Mouse (Mus musculus) MEL (cell line): ENCODE data around the gene Chpf. TPM values are rescaled to one million over a fixed set of nuclear protein-coding genes. Genes with fewer than 3 reads are reported as not detected.

Source experiments
- DNase-seq: peaks from one replicate; pipeline ENCODE4 v3.0.0; 2011; ENCODE audit warnings: low read depth, low spot score
- H3K27ac ChIP-seq: 2 replicates; pipeline ENCODE4 v1.5.1; 2012; ENCODE audit warnings: low read depth, mild to moderate bottlenecking, control low read depth, low read length, moderate library complexity; ENCODE audit not compliant: control insufficient read depth
- H3K27me3 ChIP-seq, 2 experiments: fragments of 150-350 bp in 1 of 2; sonication (generic) in 1 of 2; 2 replicates each; pipeline ENCODE4 v1.6.1; 2012; ENCODE audit warnings: low read length in 2 of 2, mild to moderate bottlenecking in 2 of 2, improper control_type of control experiment in 1 of 2, moderate library complexity in 1 of 2; ENCODE audit not compliant: insufficient read depth in 2 of 2, control insufficient read depth in 1 of 2
- H3K36me3 ChIP-seq, 2 experiments: 2 replicates each; pipeline ENCODE4 v1.6.1; 2012 to 2014; ENCODE audit warnings: low read length in 2 of 2, improper control_type of control experiment in 1 of 2, inconsistent platforms in 1 of 2, mild to moderate bottlenecking in 1 of 2; ENCODE audit not compliant: insufficient read depth in 2 of 2, control insufficient read depth in 1 of 2
- H3K4me1 ChIP-seq, 2 experiments: fragments of 150-350 bp in 1 of 2; sonication (generic) in 1 of 2; 2 replicates each; pipeline ENCODE4 v1.6.1; 2012; ENCODE audit warnings: low read length in 2 of 2, improper control_type of control experiment in 1 of 2, mild to moderate bottlenecking in 1 of 2; ENCODE audit not compliant: insufficient read depth in 2 of 2, control insufficient read depth in 1 of 2
- H3K4me3 ChIP-seq, 2 experiments: fragments of 150-350 bp in 1 of 2; sonication (generic) in 1 of 2; 2 replicates each; pipeline ENCODE4 v1.5.1; 2012; ENCODE audit warnings: low read depth in 2 of 2, low read length in 2 of 2, mild to moderate bottlenecking in 2 of 2, moderate library complexity in 2 of 2, control low read depth in 1 of 2, improper control_type of control experiment in 1 of 2; ENCODE audit not compliant: control insufficient read depth in 1 of 2, insufficient read depth in 1 of 2
- H3K79me2 ChIP-seq: 2 replicates; pipeline ENCODE4 v1.6.1; 2012; ENCODE audit warnings: mild to moderate bottlenecking, low read length, moderate library complexity; ENCODE audit not compliant: control insufficient read depth, poor library complexity, insufficient read depth
- H3K9ac ChIP-seq: 2 replicates; pipeline ENCODE4 v1.6.1; 2012; ENCODE audit warnings: low read depth, mild to moderate bottlenecking, control low read depth, low read length, moderate library complexity; ENCODE audit not compliant: control insufficient read depth, poor library complexity, severe bottlenecking
- H3K9me3 ChIP-seq: fragments of 150-350 bp; sonication (generic); replicated peaks from 2 replicates; pipeline ENCODE4 v1.6.1; 2012; ENCODE audit warnings: mild to moderate bottlenecking, low read length, improper control_type of control experiment, moderate library complexity; ENCODE audit not compliant: insufficient read depth
- CHD1 ChIP-seq: IDR thresholded peaks from 2 replicates; pipeline ENCODE4 v1.6.1; 2012; ENCODE audit warnings: low read depth, mild to moderate bottlenecking, inconsistent platforms, low read length, improper control_type of control experiment
- CTCF ChIP-seq, 3 experiments: IDR thresholded peaks in 2 of 3; conservative IDR thresholded peaks in 1 of 3; 2 replicates each; pipeline ENCODE4 v1.5.1; 2011 to 2012; ENCODE audit warnings: low read length in 3 of 3, low read depth in 2 of 3, mild to moderate bottlenecking in 2 of 3, improper control_type of control experiment in 1 of 3, inconsistent platforms in 1 of 3, mixed read lengths in 1 of 3, moderate library complexity in 1 of 3; ENCODE audit not compliant: control insufficient read depth in 1 of 3, insufficient read depth in 1 of 3, poor library complexity in 1 of 3, severe bottlenecking in 1 of 3
- E2F4 ChIP-seq: IDR thresholded peaks from 2 replicates; pipeline ENCODE4 v1.6.1; 2011; ENCODE audit warnings: low read depth, low read length, improper control_type of control experiment, borderline replicate concordance
- GABPA ChIP-seq: IDR thresholded peaks from 2 replicates; pipeline ENCODE4 v1.6.1; 2012; ENCODE audit warnings: low read depth, mild to moderate bottlenecking, inconsistent platforms, low read length, improper control_type of control experiment, moderate library complexity
- JUND ChIP-seq: IDR thresholded peaks from 2 replicates; pipeline ENCODE4 v1.6.1; 2011; ENCODE audit warnings: low read depth, mild to moderate bottlenecking, improper control_type of control experiment, low read length
- MAFK ChIP-seq: IDR thresholded peaks from 2 replicates; pipeline ENCODE4 v1.6.1; 2011; ENCODE audit warnings: low read depth, mild to moderate bottlenecking, low read length, improper control_type of control experiment, borderline replicate concordance
- MAZ ChIP-seq: IDR thresholded peaks from 2 replicates; pipeline ENCODE4 v1.6.1; 2012; ENCODE audit warnings: low read depth, mild to moderate bottlenecking, inconsistent platforms, low read length, improper control_type of control experiment
- MYB ChIP-seq: IDR thresholded peaks from 2 replicates; pipeline ENCODE4 v1.6.1; 2011; ENCODE audit warnings: mild to moderate bottlenecking, low read depth, low read length, improper control_type of control experiment
- NELFE ChIP-seq: IDR thresholded peaks from 2 replicates; pipeline ENCODE4 v1.6.1; 2011; ENCODE audit warnings: low read depth, low read length, improper control_type of control experiment
- POLR2AphosphoS2 ChIP-seq: IDR thresholded peaks from 2 replicates; pipeline ENCODE4 v1.6.1; 2011; ENCODE audit warnings: low read length, improper control_type of control experiment
- RAD21 ChIP-seq: IDR thresholded peaks from 2 replicates; pipeline ENCODE4 v1.6.1; 2011; ENCODE audit warnings: mild to moderate bottlenecking, low read depth, low read length, improper control_type of control experiment
- SIN3A ChIP-seq: IDR thresholded peaks from 2 replicates; pipeline ENCODE4 v1.6.1; 2012; ENCODE audit warnings: low read length, improper control_type of control experiment, inconsistent platforms
- TAL1 ChIP-seq: IDR thresholded peaks from 2 replicates; pipeline ENCODE4 v1.6.1; 2012; ENCODE audit warnings: mild to moderate bottlenecking, inconsistent platforms, low read length, moderate library complexity, mixed read lengths
- UBTF ChIP-seq: IDR thresholded peaks from 2 replicates; pipeline ENCODE4 v1.6.1; 2012; ENCODE audit warnings: low read depth, mild to moderate bottlenecking, inconsistent platforms, low read length, improper control_type of control experiment, moderate library complexity, borderline replicate concordance; ENCODE audit not compliant: insufficient read depth
- USF1 ChIP-seq: IDR thresholded peaks from 2 replicates; pipeline ENCODE4 v1.6.1; 2014; ENCODE audit warnings: low read depth, mild to moderate bottlenecking, inconsistent platforms, low read length, improper control_type of control experiment, moderate library complexity
- ZKSCAN1 ChIP-seq: IDR thresholded peaks from 2 replicates; pipeline ENCODE4 v1.6.1; 2012; ENCODE audit warnings: low read depth, mild to moderate bottlenecking, inconsistent platforms, low read length, improper control_type of control experiment, moderate library complexity
- ZNF384 ChIP-seq: IDR thresholded peaks from 2 replicates; pipeline ENCODE4 v1.6.1; 2012; ENCODE audit warnings: low read depth, mild to moderate bottlenecking, inconsistent platforms, low read length, improper control_type of control experiment
- polyA plus RNA-seq, 2 experiments: library from polyadenylated mRNA; stranded (reverse) in 1 of 2; unstranded in 1 of 2; fragments of >175 nt in 1 of 2; fragments of >200 nt in 1 of 2; gene quantifications; 2 replicates each; pipeline versions ENCODE4 v1.2.1 to v1.2.4; 2012; ENCODE audit warnings: low replicate concordance in 2 of 2, low read depth in 1 of 2; ENCODE audit not compliant: insufficient read length in 2 of 2, insufficient read depth in 1 of 2, missing spikeins in 1 of 2
- total RNA-seq: library from RNA; depleted of rRNA; stranded (reverse); fragments of 300-350 nt; gene quantifications from 2 replicates; pipeline ENCODE4 v1.2.3, GENCODE M21; 2012

Chpf gene
- total and polyA plus RNA-seq, 3 experiments, result 32.3 to 49.0 TPM; not detected in 1

DNA sequence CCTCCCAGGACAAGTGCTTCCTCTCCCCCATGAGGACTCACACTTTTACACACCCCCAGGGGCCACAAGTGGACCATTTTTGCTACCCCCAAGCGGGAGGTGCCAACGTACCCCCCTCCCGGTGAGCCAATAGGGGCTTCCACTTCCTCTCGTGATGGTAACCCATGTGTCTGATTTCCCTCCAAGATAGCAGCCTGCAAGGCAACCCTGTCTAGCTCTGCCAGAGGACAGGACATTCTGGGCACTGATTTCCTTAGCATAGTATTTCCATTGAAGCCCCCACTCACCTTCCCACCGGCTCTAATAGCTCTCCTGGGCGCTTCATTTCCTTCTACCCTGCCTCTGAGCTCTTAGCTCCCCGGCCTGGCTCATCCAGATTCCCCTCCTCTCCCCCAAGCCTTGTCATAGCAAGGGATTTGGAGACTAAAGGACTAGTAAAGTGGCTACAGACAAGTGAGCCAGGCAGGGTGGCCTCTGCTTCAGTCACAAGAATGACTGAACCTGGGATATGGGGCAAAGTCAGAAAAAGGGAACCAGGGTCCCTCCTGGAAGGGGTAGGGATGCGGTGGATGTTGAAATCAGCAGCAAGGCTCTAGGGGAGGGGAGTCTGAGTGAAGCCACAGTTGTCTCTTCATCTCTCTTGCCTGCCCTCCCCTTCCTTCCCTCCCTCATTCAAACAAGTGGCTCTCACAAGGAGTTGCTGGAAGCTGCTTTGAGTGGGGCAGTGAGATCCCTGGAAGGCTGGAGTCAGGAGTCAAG lies 29.6 kb downstream of the Chpf start (continued):
- TF ChIP-seq E2F4 (no peak), MYB (no peak), UBTF (no peak), MAFK (no peak), MAZ (no peak), CHD1 (no peak), USF1 (no peak)

GRCm38 (mm10) chr1:75448937-75449336 lies 30.2 kb downstream of the Chpf start:
- H3K27me3 ChIP-seq, result peaks cover 2 to 3% of the 10 kb centered on the region in 2 experiments; a peak in 2 of 4 replicates

DNA sequence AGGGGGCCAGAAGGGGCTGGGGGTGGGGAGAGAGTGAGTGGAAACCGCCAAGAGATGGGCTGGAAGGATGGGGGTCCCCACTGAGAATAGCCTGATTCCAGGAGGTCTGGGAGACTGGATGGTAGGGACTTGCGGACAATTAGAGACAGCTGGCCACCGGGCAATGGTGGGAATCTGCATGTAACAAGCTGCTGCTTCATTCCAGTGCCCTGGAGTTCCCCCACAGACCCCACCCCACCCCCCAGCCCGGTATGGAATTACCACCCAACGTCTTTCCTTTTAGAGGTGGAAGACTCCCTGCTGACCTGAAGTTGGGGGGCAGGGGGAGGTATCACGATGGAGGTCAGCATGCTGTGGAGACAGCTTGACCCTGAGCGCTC lies 31.1 kb downstream of the Chpf start:
- Histone ChIP-seq H3K27me3 (peaks cover 2 to 3% of the 10 kb centered on the region in 2 experiments; a peak in 2 of 4 replicates), H3K4me3 (peak overlapping the region in 1 of 2 experiments; percentile 64; a peak in 1 of 4 replicates), H3K79me2 (no peaks in the 10 kb centered on the region; the same call in 1 of the 2 replicates), H3K9me3 (no peaks in the 10 kb centered on the region), H3K9ac (no peak overlapping the region), H3K27ac (no peak overlapping the region), H3K36me3 (peaks cover 0 to 27% of the 10 kb centered on the region in 2 experiments; a peak in 2 of 4 replicates), H3K4me1 (peaks cover 23 to 42% of the 10 kb centered on the region in 2 experiments; a peak in 3 of 4 replicates)
- TF ChIP-seq JUND, result no peak
- TF ChIP-seq GABPA, result no peak
- TF ChIP-seq POLR2AphosphoS2, result no peak
- no peak for TF ChIP-seq CHD1
- no peak for TF ChIP-seq USF1
- no peak for TF ChIP-seq ZNF384
- no peak for TF ChIP-seq TAL1
- no peak for TF ChIP-seq E2F4
- DNase-seq, result no peak

More at GRCm38 (mm10) chr1:75448937-75449336, 30.2 kb downstream of the Chpf start:
- H3K4me3 ChIP-seq, result no peak overlapping the region
- TF ChIP-seq CTCF (IDR thresholded peaks at IDR 0.05 in 2 of 3, conservative IDR thresholded peaks at IDR 0.05 in 1 of 3; ENCODE audit: control insufficient read depth in 1 of 3, insufficient read depth in 1 of 3, low read depth in 2 of 3, low read length in 3 of 3, poor library complexity in 1 of 3, severe bottlenecking in 1 of 3) (no peak), RAD21 (no peak), CHD1 (no peak), SIN3A (no peak), NELFE (no peak), E2F4 (no peak), ZKSCAN1 (no peak)
- no peaks in the 10 kb centered on the region for H3K9me3 ChIP-seq
- DNase-seq, result no peak
- H3K79me2 ChIP-seq, result no peaks in the 10 kb centered on the region; the same call in 1 of the 2 replicates
- H3K4me1 ChIP-seq, result peaks cover 23 to 42% of the 10 kb centered on the region in 2 experiments; a peak in 3 of 4 replicates
- H3K9ac ChIP-seq, result peak overlapping the region; percentile 19; the same call in 1 of the 2 replicates
- peaks cover 0 to 27% of the 10 kb centered on the region in 2 experiments; a peak in 2 of 4 replicates for H3K36me3 ChIP-seq
- H3K27ac ChIP-seq, result peak overlapping the region; percentile 4; the same call in 1 of the 2 replicates
